Mouse (Mus musculus): ENCODE data around the gene Cyp2c67. TPM values are rescaled to one million over a fixed set of nuclear protein-coding genes. Genes with fewer than 3 reads are reported as not detected.
"Not testable (repeated sequence)": the region's sequence is repeated elsewhere in the genome, so short reads cannot be mapped to it uniquely, and the experiment has no call there.

Gene Cyp2c67
- not detected in 2 replicates for polyA plus RNA-seq (2012; ENCODE audit: insufficient read depth, insufficient read length, low replicate concordance, missing spikeins)

DNA sequence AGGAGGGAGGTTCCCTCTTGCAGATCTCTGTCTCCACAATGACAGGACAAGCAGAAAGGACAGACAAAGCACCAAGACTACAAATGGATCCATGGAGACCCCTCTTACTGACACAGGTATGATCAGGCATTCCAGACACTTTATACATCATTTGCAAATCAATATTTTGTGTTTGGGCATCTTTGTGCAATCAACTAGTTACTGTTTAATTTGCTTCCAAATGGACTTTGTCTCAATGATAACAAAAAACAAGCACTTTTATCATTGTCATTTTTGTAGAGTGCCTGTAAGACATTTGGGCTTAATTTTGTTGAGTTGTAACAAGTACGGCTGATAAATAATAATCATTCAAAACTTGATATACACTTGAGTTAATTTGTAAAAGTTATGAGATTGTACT lies at the start of gene Cyp2c67:
TSS of gene Cyp2c67 (minus strand) at position 114 of the 400 bp plus-strand sequence.
- no peak for TF ChIP-seq POLR2A (IDR thresholded peaks at IDR 0.05; ENCODE audit: insufficient read depth, low read depth, low read length)
- no peak for TF ChIP-seq CTCF (IDR thresholded peaks at IDR 0.05; ENCODE audit: insufficient read depth, low read depth, low read length)
- WGBS = 94% methylated on average over 1 of the region's 1 CpGs

GRCm38 (mm10) chr19:39665650-39666049 lies 16.8 kb upstream of the Cyp2c67 start:
- not testable (repeated sequence) for H3K27ac ChIP-seq (ENCODE audit: insufficient read depth, low read depth, low read length); H3K4me1 ChIP-seq (ENCODE audit: control insufficient read depth, insufficient read depth, low read length); H3K4me3 ChIP-seq (ENCODE audit: insufficient read depth, low read depth, low read length)

More for the DNA sequence above, at the start of gene Cyp2c67:
- Histone ChIP-seq H3K4me3 (ENCODE audit: insufficient read depth, low read depth, low read length) (no peak within 1 kb of the TSS), H3K4me1 (ENCODE audit: control insufficient read depth, insufficient read depth, low read length) (no peaks in the 10 kb centered on the region), H3K27ac (ENCODE audit: insufficient read depth, low read depth, low read length) (no peak within 1 kb of the TSS)

DNA sequence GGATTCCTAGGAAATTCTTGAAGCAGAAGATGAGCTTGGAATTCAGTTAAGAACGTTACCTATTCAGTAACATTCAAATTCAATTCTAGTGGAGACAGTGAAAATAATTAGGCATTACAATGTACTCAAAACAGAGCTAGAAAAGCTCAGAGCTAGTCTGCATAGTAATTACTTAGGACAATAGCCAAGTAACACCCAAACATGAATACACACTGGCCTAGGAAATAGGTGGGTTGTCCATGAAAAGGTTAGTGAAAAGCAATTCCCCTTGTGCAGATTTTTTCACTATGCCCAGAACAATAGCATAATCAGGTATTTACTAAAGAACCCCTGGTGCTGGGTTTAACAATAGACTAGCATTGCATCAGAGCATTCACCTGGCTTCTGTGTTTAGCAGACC lies 3.5 kb upstream of the Cyp2c67 start:
- 22% methylated on average over 1 of the region's 1 CpGs for WGBS
- no peak for TF ChIP-seq POLR2A (IDR thresholded peaks at IDR 0.05; ENCODE audit: insufficient read depth, low read depth, low read length)
- no peak for TF ChIP-seq CTCF (IDR thresholded peaks at IDR 0.05; ENCODE audit: insufficient read depth, low read depth, low read length)
- H3K4me3 ChIP-seq (ENCODE audit: insufficient read depth, low read depth, low read length) = no peak overlapping the region
- no peaks in the 10 kb centered on the region for H3K4me1 ChIP-seq (ENCODE audit: control insufficient read depth, insufficient read depth, low read length)
- H3K27ac ChIP-seq (ENCODE audit: insufficient read depth, low read depth, low read length) = no peak overlapping the region

- TF ChIP-seq POLR2A (IDR thresholded peaks at IDR 0.05; ENCODE audit: insufficient read depth, low read depth, low read length) = no peak
- no peak for TF ChIP-seq CTCF (IDR thresholded peaks at IDR 0.05; ENCODE audit: insufficient read depth, low read depth, low read length)
- no peaks in the 10 kb centered on the region for H3K4me1 ChIP-seq (ENCODE audit: control insufficient read depth, insufficient read depth, low read length)
- H3K4me3 ChIP-seq (ENCODE audit: insufficient read depth, low read depth, low read length) = no peak overlapping the region
- 92% methylated on average over 9 of the region's 9 CpGs for WGBS
- H3K27ac ChIP-seq (ENCODE audit: insufficient read depth, low read depth, low read length) = no peak overlapping the region
These were observed 1.3 kb downstream of the Cyp2c67 start for GRCm38 (mm10) chr19:39647519-39647918.

- H3K4me1 ChIP-seq (ENCODE audit: control insufficient read depth, insufficient read depth, low read length); H3K27ac ChIP-seq (ENCODE audit: insufficient read depth, low read depth, low read length); H3K4me3 ChIP-seq (ENCODE audit: insufficient read depth, low read depth, low read length): not testable (repeated sequence)
- WGBS = 89% methylated on average over 7 of the region's 7 CpGs
These were observed 4.3 kb downstream of the Cyp2c67 start for GRCm38 (mm10) chr19:39644551-39644950.

Other genes with a start within 250 kb of the Cyp2c67 start
- not detected in 2 replicates for gene Cyp2c38, start 186.0 kb downstream of the Cyp2c67 start, polyA plus RNA-seq (2012; ENCODE audit: insufficient read depth, insufficient read length, low replicate concordance, missing spikeins)
- gene Cyp2c39, start 138.2 kb downstream of the Cyp2c67 start, polyA plus RNA-seq (2012; ENCODE audit: insufficient read depth, insufficient read length, low replicate concordance, missing spikeins) = not detected in 2 replicates
- not detected in 2 replicates for gene Cyp2c68, start 92.0 kb upstream of the Cyp2c67 start, polyA plus RNA-seq (2012; ENCODE audit: insufficient read depth, insufficient read length, low replicate concordance, missing spikeins)
- gene Cyp2c40, start 163.8 kb upstream of the Cyp2c67 start, polyA plus RNA-seq (2012; ENCODE audit: insufficient read depth, insufficient read length, low replicate concordance, missing spikeins) = not detected in 2 replicates
- gene Cyp2c69, start 237.7 kb upstream of the Cyp2c67 start, polyA plus RNA-seq (2012; ENCODE audit: insufficient read depth, insufficient read length, low replicate concordance, missing spikeins) = not detected in 2 replicates

Measured in olfactory bulb, adult 2 months (tissue).